Mouse (Mus musculus) right cerebral cortex, adult 2 months (tissue): ENCODE results near the gene Asb15.

Experiments used
- DNase-seq, 2 experiments: peaks; one replicate each; pipeline ENCODE4 v3.0.0; 2021 to 2022; ENCODE audit warnings: low spot score in 2 of 2

Asb15 gene

DNA sequence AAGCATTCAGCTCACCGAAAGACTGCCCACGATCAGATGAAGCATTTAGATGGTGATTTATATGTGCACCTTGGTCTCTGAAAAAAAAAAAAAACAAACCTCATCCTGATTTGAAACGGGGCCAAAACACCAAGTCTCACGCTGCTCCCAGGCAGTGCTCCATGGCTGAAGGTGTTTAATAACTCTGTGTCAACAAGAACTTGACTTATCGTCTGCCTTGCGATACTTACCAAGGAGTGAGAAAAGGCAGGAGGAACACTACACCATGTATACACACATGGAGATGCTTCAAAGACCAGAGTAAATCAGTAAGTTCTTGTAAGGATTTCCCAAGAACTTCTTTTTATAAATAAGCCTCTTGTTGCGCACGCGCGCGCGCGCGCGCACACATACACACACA is 79.6 kb downstream of the Asb15 start:
- DNase-seq: no peak

DNA sequence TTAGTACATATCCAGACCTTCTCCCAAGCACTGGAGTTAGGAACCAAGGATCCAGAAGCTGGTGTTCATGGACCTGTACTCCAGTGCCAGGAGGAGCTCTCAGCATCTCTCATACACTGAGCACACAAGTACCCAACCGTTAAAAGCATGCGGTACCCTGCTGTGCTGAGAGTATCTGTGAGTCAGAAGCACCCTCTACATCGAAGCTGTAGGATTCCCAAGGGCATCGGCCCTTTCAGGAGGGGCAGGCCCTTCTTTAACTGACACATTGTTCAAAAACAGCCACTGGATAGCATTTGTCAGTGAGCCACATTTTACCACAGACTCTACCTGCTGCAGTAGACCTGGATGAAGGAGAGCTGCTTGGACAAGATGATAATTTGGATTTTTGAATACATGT is 80.2 kb downstream of the Asb15 start:
- no peak for DNase-seq

DNA sequence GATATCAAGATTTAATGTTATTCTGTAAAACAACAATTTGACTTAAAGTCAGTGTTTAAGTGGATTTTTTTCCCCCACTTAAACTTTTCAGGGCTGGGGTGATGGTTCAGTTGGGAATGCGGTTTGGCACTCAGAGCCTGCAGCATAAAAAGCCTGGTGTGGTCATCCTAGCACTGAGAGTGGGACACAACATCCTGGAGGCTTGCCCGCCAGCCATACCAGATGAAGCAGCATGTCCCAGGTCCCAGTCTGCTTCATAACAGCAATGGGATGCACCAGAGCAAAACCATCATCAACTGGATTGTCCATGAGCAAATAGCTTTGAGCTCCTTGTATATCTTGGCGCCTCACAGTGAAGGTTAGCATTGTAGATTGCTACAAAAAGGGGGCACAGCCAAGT is 80.7 kb downstream of the Asb15 start:
- no peak for DNase-seq

DNA sequence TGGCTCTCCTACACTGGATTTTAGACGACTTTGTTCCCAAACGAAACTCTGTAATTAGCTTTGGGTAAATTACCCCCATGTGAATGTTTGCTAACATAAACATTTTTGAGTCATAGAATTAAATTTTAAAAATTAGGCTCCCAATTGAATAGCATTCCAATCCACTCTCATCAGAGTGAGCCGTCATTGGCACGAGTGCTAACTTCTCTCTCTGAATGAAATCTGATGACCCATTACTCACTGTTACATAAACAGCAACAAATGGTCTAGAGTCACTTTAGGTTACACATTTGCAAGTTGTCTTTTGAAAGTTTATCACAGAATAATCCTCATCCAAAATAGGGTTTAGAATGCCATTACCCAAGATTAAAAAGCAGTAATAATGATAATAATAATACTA is 81.6 kb downstream of the Asb15 start:
- no peak for DNase-seq

DNA sequence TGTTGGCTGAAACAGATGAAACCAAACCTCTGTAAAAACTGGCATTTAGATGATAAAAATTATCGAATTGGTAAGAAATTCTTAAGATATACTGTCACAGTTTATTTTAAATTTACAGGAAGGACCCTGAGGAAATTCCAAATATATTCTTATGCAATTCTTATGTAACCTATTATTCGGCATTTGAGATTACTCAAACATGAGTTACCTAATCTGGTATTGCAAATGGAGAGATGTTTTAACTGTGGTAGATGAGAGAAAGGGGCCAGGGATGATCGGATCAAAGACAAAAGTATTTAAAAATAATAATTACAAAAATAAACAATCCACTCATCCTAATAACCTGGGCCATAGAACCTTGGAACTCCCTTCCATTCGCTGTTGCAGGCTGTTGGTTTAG is 82.4 kb downstream of the Asb15 start:
- DNase-seq: no peak

DNA sequence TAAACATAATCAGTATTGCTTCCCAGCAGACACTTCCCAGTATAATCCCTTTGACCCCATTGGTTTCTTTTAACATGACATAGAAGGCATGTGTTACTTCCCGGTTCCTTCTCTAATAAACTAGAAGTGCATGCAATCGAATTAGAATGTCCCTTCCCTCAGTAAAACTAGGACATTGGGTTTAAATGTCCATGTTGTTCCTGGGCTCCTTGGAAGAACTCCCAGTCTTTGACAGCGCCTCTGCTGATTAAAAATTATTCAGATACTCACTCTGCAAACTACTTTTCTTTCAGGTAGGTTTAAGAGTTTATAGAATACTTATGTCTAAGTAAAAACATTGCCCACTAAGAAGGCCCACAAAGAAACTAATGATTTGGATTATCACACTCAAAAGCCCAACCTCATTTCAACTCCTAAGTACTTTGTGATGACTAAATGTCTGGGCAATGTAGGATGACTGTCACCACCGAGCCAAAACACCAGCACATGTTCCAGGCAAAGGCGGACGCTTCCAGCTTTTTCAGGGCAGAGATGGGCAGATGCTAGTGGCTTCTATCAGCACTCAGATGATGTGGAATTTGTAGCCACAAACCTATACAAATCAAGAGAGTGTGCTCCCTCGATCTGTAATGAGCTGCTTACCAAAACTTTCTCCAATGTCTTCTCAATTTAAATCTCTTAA is 84.3 kb downstream of the Asb15 start:
- DNase-seq: no peak

DNA sequence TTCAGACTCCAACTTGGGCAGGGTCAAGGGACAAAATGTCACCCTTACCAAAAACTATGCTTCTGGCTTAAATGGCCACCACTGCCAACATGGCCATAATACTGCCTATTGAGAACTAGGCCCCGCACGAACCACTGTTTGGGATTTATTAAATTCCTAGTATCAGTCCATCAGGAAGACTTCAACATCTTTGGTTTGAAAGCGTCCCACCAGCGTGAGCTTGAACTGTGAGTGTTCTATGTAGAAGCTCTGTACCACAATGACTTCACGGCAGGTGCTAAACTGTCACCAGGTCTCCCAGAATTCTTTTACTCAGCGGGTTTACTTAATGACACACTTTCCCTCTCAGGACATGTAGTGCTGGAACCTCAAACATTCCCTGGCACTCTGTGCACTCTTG is 85.4 kb downstream of the Asb15 start:
- no peak for DNase-seq

DNA sequence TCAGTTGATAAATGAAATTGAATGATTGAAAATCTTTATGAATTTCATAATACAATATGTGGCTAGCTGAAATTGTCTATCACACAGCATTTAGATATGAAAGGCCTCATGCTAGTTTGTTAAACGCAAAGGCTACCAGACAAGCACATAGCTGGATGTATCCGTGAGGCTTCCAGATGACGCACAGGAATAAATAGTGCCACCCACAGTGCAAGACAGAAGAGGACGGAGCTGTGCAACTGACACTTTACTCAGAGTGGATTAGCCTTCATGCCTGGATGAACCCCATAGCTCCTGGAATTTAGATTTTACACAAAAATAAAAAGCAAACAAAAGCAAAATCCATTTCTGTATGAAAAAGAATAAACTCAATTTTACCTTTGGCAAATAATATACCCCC is 86.0 kb downstream of the Asb15 start:
- peak; percentile 41 to 63 for DNase-seq

DNA sequence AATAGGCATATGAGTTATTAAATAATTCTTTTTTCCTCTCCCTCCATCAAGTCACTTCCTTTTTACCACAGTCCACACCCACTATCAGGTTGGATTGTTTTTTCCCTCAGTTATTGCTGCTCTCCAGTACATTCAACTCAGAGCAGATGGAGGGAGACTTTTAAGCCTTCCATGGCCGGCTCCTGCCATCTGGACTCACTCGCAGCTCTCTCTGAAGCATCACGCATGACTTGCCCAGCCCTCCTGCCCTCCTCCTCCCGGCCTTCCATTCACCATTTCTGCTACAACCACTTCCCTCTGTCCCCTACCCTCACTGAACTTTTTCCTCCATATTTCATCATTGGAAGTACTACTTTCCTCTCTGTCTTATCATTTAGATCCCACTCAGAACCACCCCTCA is 88.8 kb downstream of the Asb15 start:
- no peak for DNase-seq

DNA sequence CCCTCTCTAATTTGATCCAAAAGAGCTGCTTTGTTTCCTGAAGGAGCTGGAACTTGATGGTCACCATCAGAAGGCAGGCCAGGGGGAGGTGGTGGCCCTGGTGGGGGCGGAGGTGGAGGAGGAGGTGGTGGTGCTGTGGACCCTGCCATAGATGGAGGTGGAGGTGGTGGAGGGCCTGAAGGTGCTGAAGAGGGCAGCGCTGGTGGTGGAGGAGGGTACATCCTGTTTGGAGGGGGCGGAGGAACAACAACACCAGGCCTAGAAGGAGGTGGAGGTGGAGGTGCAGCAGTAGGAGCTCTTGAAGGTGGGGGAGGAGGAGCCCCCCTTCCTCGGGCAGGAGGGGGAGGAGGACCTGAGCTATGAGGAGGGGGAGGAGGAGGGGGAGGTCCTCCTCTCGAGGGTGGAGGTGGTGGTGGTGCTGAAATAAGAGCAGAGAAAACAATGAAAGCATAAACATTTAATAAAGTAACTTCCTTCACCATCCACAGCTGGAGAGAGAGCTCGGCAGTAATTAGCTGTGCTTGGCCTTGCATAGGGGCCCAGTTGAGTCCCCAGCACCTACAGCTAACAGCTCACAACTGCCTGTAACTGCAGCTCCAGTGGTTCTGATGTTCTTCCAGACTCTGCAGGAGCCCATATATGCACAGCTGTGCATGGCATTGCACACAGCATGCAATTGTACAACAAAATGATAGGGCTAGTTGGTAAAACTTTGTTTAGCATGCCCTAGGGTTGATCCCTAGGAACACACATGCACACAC is 91.5 kb downstream of the Asb15 start:
- DNase-seq: no peak

DNA sequence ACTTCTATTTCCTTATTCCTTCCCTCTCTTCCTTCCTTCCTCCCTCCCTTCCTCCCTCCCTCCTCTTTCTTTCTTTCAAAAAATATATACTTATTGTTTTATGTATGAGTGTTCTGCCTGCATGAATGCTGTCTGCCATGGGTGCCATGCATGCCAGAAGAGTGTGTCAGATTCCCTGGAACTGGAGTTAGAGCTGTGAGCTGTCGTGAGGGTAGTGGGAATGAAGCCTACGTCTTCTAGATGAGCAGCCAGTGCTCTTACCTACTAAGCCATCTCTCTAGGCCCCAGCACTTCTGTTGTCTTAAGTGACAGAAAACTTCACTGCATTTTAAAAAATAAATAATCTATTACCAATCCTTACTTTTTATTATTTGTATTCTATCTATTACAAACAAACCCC is 93.0 kb downstream of the Asb15 start:
- no peak for DNase-seq

DNA sequence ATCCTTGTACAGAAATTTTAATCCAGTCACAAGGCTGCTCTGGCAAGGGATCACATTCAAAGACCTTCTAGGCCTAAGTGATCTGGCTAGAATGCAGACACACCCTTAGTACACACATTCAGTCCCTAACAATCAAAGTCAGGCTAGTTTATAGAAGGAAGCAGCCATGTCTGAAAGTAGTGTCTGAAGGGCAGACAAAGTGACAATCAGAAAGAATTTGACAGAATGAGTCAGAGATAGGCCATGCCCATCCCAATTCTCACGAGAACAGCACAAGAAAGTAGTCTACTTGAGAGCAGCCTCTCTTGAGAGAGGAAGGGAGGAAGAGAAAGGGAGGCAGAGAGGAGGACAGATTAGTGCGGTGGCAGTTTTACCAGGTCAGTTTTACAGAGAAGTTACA is 94.2 kb downstream of the Asb15 start:
- DNase-seq: no peak
